Comparison of ENCODE assay signal across 11 mouse cellular contexts in genomic region chr9:75479106-75479725, GRCm38 (mm10). TPM values are rescaled to one million over a fixed set of nuclear protein-coding genes. Genes with fewer than 3 reads are reported as not detected.
DNase-seq lines count a peak whose midpoint lies in the region; ATAC-seq and TF ChIP-seq lines count a peak whose summit lies in the region.
"Had no signal": no experiment of that assay in that cellular context is flagged by ENCODE, and none has a peak within 500 bp of the region (broad histone marks: within the 10 kb centered on the region; RNA-seq: fewer than 3 reads in every experiment).

No protein-coding gene starts in this region.

- H3K4me2 ChIP-seq in midbrain, embryonic 13.5 days (replicated peaks), result no peak overlapping the region
- no peak overlapping the region for H3K4me2 ChIP-seq in liver, postnatal 0 days (ENCODE audit: low read depth, low read length)
- H3K4me2 ChIP-seq: limb, embryonic 12.5 days had no signal

- H3K9me3 ChIP-seq in midbrain, embryonic 13.5 days, result 0 out of 2 replicates have a peak, but pooled peaks cover 1% of the 10 kb centered on the region
- H3K9me3 ChIP-seq in liver, postnatal 0 days (ENCODE audit: low read length), result no peaks in the 10 kb centered on the region

- peaks cover 9% of the 10 kb centered on the region for H3K4me1 ChIP-seq in midbrain, embryonic 13.5 days (replicated peaks)
- no peaks in the 10 kb centered on the region for H3K4me1 ChIP-seq in liver, postnatal 0 days (ENCODE audit: insufficient read depth)
- H3K4me1 ChIP-seq: limb, embryonic 12.5 days had no signal

- peak; percentile 56 for DNase-seq in left cerebral cortex, postnatal 4 days
- DNase-seq in left cerebral cortex, adult 11 months (ENCODE audit: low spot score), result no peak
- DNase-seq in cerebellum, adult 11 months, result peak; percentile 71
- peak; percentile 70 to 73 for DNase-seq in cerebellum, postnatal 36 days
- DNase-seq in liver, postnatal 0 days, result no peak
- no peak for DNase-seq in ovary, postnatal 14 days (ENCODE audit: low spot score)
- no peak for DNase-seq in adrenal gland, postnatal 14 days
- DNase-seq: kidney, adult 8-10 months had no signal

- no peak overlapping the region for H3K9ac ChIP-seq in midbrain, embryonic 13.5 days (replicated peaks)
- no peak overlapping the region for H3K9ac ChIP-seq in liver, postnatal 0 days (replicated peaks)
- H3K9ac ChIP-seq: limb, embryonic 12.5 days had no signal

- ATAC-seq in midbrain, embryonic 13.5 days, result peak; percentile 69; the same call in 1 of the 2 replicates
- no peak for ATAC-seq in liver, postnatal 0 days
- ATAC-seq: lung, postnatal 0 days had no signal

- no peaks in the 10 kb centered on the region for H3K27me3 ChIP-seq in midbrain, embryonic 13.5 days
- H3K27me3 ChIP-seq in liver, postnatal 0 days (ENCODE audit: insufficient read depth, low read length), result no peaks in the 10 kb centered on the region
- H3K27me3 ChIP-seq: limb, embryonic 12.5 days had no signal

- H3K36me3 ChIP-seq in midbrain, embryonic 13.5 days, result peaks cover 23% of the 10 kb centered on the region
- H3K36me3 ChIP-seq in liver, postnatal 0 days (replicated peaks; ENCODE audit: insufficient read depth, low read length), result no peaks in the 10 kb centered on the region; the same call in 1 of the 2 replicates

- 49% methylated on average over 8 of the region's 8 CpGs for WGBS in midbrain, embryonic 13.5 days
- 70% methylated on average over 8 of the region's 8 CpGs for WGBS in liver, postnatal 0 days (ENCODE audit: insufficient replicate concordance)

- no peak for TF ChIP-seq EP300 in liver, postnatal 0 days (IDR thresholded peaks at IDR 0.05; ENCODE audit: low read depth)

- H3K4me3 ChIP-seq in midbrain, embryonic 13.5 days (replicated peaks), result no peak overlapping the region
- H3K4me3 ChIP-seq in liver, postnatal 0 days (ENCODE audit: low read depth, low read length), result no peak overlapping the region
- H3K4me3 ChIP-seq: limb, embryonic 12.5 days had no signal

- intact Hi-C loops in left cerebral cortex, postnatal 4 days (cut with DNase I), result no loop called here

- peak overlapping the region; percentile 9; the same call in 1 of the 2 replicates for H3K27ac ChIP-seq in midbrain, embryonic 13.5 days
- H3K27ac ChIP-seq in liver, postnatal 0 days (ENCODE audit: low read depth), result no peak overlapping the region
- H3K27ac ChIP-seq: limb, embryonic 12.5 days had no signal

- no peak for TF ChIP-seq CTCF in liver, postnatal 0 days (IDR thresholded peaks at IDR 0.05; ENCODE audit: low read depth)

RNA-seq across cellular contexts. Expression of gene Leo1, which starts 37.9 kb away (rescaled TPM):
- 10 to 100 TPM; 36.9 to 38.3 TPM for total RNA-seq in left cerebral cortex, postnatal 4 days (2021)
- polyA plus RNA-seq in midbrain, embryonic 13.5 days (2015; fragmentation: Nextera tagmentation; extraction: Ambion mirVana), result 46.8 and 49.2 TPM in 2 replicates
- polyA plus RNA-seq in liver, postnatal 0 days (2015; fragmentation: Nextera tagmentation; extraction: Ambion mirVana), result 10.5 and 11.3 TPM in 2 replicates
- total RNA-seq in adrenal gland, postnatal 14 days (2021), result 32.0 and 37.1 TPM in 2 replicates

Comparison
In these comparisons a context has a peak if more than half of its experiments do, and no peak if none do; other contexts are left out.
1. DNase-seq: peak in left cerebral cortex, postnatal 4 days (single experiment), cerebellum, adult 11 months (single experiment) and cerebellum, postnatal 36 days (2 of 2); none in left cerebral cortex, adult 11 months (single experiment), liver, postnatal 0 days (single experiment), ovary, postnatal 14 days (single experiment) and adrenal gland, postnatal 14 days (single experiment).